Mouse (Mus musculus): ENCODE data around the gene Zgpat.

GRCm38 (mm10) chr2:181394086-181394485, 29.4 kb downstream of the Zgpat start:
- TF ChIP-seq CTCF (IDR thresholded peaks at IDR 0.05; ENCODE audit: low read depth, low read length) = no peak
- TF ChIP-seq POLR2A (IDR thresholded peaks at IDR 0.05; ENCODE audit: insufficient read depth, low read length) = no peak
